Mouse (Mus musculus): ENCODE results near the gene Mob3b.

DNA sequence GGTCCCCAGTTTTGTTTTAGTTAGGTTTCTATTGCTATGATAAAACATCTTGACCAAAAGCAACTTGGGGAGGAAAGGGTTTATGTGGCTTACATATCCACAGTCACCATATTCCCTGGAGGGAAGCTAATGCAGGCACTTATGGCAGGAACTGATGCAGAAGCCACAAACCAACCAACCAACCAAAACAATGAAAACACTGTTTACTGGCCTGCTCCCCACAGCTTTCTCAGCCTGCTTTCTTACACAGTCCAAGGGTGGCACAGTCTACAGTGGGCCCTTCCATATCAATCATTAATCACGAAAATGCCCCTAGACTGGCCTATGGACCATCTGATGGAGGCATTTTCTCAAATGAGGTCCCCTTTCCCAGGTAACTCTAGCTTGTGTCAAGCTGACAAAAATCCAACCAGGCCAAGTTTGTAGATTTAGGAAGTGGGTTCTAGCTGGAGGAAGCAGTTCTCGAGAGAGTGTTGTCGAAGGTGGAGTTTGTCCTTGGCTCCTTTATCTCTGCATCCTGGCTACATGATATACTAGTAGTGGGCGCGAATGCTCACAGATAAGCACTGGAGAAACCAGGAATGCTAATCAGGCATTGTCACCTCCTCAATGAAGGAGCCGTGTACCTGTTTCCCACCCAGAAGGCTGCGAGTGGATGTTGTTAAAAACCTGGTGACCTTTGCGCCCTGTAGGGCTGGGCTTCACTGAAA, 30.5 kb upstream of the Mob3b start:
- TF ChIP-seq GATA1 (IDR thresholded peaks at IDR 0.05; ENCODE audit: low read length) (no peak), TAL1 (IDR thresholded peaks at IDR 0.05; ENCODE audit: low read length) (no peak)

Data from erythroblast, embryonic 14.5 days (primary cell).